Mouse (Mus musculus): ENCODE results near the gene Coil. TPM values are rescaled to one million over a fixed set of nuclear protein-coding genes. Genes with fewer than 3 reads are reported as not detected.

The Coil gene
- polyA plus RNA-seq, 1 experiment from 2014 or later: 6.5 TPM

DNA sequence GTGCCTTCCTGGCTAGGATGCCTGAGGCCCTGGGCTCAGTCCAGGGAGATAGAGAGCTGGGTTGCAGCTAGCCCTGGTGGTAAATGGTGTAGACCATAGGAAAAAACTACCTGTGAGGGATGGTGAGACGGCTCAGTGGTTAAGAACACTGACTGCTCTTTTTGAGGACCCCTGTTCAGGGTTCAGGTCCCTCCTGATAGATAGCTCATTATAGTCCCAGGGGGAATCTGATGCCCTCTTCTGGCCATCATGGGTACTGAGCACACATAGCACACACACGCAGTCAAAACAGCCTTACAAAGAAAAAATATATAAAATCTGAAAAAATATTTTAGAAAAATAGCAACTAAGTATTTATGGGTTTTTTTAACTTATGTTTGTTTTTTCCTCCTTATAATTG lies 6.3 kb downstream of the Coil start:
- 94% methylated on average over 2 of the region's 2 CpGs for WGBS
- Histone ChIP-seq H3K27me3 (ENCODE audit: control insufficient read depth, insufficient read depth, low read length) (no peaks in the 10 kb centered on the region), H3K4me2 (ENCODE audit: low read length) (no peak overlapping the region), H3K9me3 (ENCODE audit: control insufficient read depth, low read length) (no peaks in the 10 kb centered on the region), H3K4me1 (ENCODE audit: control insufficient read depth in 2 of 2, insufficient read depth in 2 of 2, low read length in 2 of 2) (peaks cover 6% of the 10 kb centered on the region in 2 experiments; a peak in 3 of 4 replicates), H3K27ac (replicated peaks in 1 of 2; ENCODE audit: control insufficient read depth in 1 of 2, insufficient read depth in 1 of 2, low read depth in 2 of 2, low read length in 2 of 2) (no peak overlapping the region), H3K36me3 (ENCODE audit: control insufficient read depth, insufficient read depth, low read length) (peaks cover 3% of the 10 kb centered on the region; the same call in 1 of the 2 replicates), H3K9ac (ENCODE audit: low read length) (no peak overlapping the region), H3K4me3 (ENCODE audit: control insufficient read depth in 1 of 2, insufficient read depth in 1 of 2, low read depth in 1 of 2, low read length in 2 of 2) (no peak overlapping the region)
- no peak for ATAC-seq (ENCODE audit: insufficient number of reproducible peaks, insufficient read depth, low FRiP score, low read depth)

DNA sequence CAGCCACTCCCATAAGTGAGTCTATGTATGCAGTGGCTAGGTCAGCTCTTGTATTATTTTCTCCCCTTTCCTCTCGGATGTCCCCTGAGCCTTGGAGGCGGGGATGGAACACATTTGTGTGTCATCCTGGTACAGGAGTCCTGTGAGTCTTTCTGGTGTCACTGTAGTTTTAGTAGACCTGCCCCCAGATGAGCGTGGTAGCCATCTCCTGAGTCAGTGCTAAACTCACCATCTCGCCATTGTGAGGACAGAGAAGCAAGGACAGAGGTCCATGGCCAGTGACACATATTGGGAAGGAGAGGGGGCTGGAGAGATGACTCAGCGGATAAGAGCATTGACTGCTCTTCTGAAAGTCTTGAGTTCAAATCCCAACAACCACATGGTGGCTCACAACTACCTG lies 7.1 kb downstream of the Coil start:
- H3K27me3 ChIP-seq (ENCODE audit: control insufficient read depth, insufficient read depth, low read length): no peaks in the 10 kb centered on the region
- H3K9me3 ChIP-seq (ENCODE audit: control insufficient read depth, low read length): no peaks in the 10 kb centered on the region
- H3K36me3 ChIP-seq (ENCODE audit: control insufficient read depth, insufficient read depth, low read length): peaks cover 11% of the 10 kb centered on the region
- H3K4me1 ChIP-seq (ENCODE audit: control insufficient read depth in 2 of 2, insufficient read depth in 2 of 2, low read length in 2 of 2): peaks cover 6% of the 10 kb centered on the region in 2 experiments; a peak in 3 of 4 replicates
- WGBS: 94% methylated on average over 5 of the region's 5 CpGs
- H3K4me2 ChIP-seq (ENCODE audit: low read length): no peak overlapping the region
- H3K4me3 ChIP-seq (ENCODE audit: control insufficient read depth in 1 of 2, insufficient read depth in 1 of 2, low read depth in 1 of 2, low read length in 2 of 2): no peak overlapping the region
- ATAC-seq (ENCODE audit: insufficient number of reproducible peaks, insufficient read depth, low FRiP score, low read depth): no peak
- H3K9ac ChIP-seq (ENCODE audit: low read length): no peak overlapping the region
- no peak overlapping the region for H3K27ac ChIP-seq (replicated peaks in 1 of 2; ENCODE audit: control insufficient read depth in 1 of 2, insufficient read depth in 1 of 2, low read depth in 2 of 2, low read length in 2 of 2)

DNA sequence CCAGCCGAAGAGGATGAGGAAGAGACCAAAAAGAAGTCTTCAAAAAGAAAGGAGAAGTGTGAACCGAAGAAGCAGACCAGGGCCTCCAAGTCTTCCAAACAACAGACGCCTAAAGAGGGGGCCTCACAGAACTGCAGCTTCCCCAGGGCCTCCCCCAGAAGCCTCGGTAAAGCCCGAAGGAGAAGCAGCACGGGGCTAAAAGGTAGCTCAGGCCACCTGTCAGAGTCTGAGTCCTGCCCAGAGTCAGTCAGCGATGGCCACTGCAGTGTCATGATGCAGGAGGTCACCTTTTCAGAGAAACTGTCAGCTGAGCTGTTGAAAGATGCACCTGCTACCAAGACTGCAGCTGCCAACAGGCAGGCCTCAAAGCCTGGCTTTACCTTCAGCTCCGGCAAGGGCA lies 11.3 kb downstream of the Coil start:
- no peaks in the 10 kb centered on the region for H3K27me3 ChIP-seq (ENCODE audit: control insufficient read depth, insufficient read depth, low read length)
- no peak overlapping the region for H3K4me2 ChIP-seq (ENCODE audit: low read length)
- no peak overlapping the region for H3K9ac ChIP-seq (ENCODE audit: low read length)
- H3K4me1 ChIP-seq (ENCODE audit: control insufficient read depth in 2 of 2, insufficient read depth in 2 of 2, low read length in 2 of 2): no peaks in the 10 kb centered on the region
- H3K27ac ChIP-seq (replicated peaks in 1 of 2; ENCODE audit: control insufficient read depth in 1 of 2, insufficient read depth in 1 of 2, low read depth in 2 of 2, low read length in 2 of 2): no peak overlapping the region
- H3K4me3 ChIP-seq (ENCODE audit: control insufficient read depth in 1 of 2, insufficient read depth in 1 of 2, low read depth in 1 of 2, low read length in 2 of 2): no peak overlapping the region
- peaks cover 47% of the 10 kb centered on the region for H3K36me3 ChIP-seq (ENCODE audit: control insufficient read depth, insufficient read depth, low read length)
- no peaks in the 10 kb centered on the region for H3K9me3 ChIP-seq (ENCODE audit: control insufficient read depth, low read length)
- 83% methylated on average over 8 of the region's 8 CpGs for WGBS
- no peak for ATAC-seq (ENCODE audit: insufficient number of reproducible peaks, insufficient read depth, low FRiP score, low read depth)

DNA sequence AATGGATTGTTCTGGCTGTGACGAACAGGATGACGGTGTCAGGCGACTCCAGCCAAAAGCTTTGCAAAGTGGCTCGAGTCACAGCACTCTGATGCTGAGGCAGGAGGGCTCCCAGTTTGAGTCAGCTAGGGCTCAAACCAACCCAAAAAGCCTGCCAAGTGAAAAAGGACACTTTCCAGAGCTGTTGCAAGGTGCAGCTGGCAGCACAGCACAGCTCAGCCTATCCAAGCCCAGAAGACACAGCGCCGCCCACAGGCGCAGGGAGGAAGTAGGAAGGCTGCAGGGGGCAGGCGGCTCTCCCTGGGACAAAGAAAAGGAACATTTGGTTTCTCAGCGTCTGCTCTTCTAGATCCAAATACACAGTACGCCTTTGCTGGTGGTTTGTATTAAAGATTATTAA lies 16.6 kb downstream of the Coil start:
- H3K27ac ChIP-seq (replicated peaks in 1 of 2; ENCODE audit: control insufficient read depth in 1 of 2, insufficient read depth in 1 of 2, low read depth in 2 of 2, low read length in 2 of 2): no peak overlapping the region
- no peak overlapping the region for H3K4me3 ChIP-seq (ENCODE audit: control insufficient read depth in 1 of 2, insufficient read depth in 1 of 2, low read depth in 1 of 2, low read length in 2 of 2)
- no peaks in the 10 kb centered on the region for H3K4me1 ChIP-seq (ENCODE audit: control insufficient read depth in 2 of 2, insufficient read depth in 2 of 2, low read length in 2 of 2)
- 83% methylated on average over 10 of the region's 10 CpGs for WGBS
- no peak overlapping the region for H3K4me2 ChIP-seq (ENCODE audit: low read length)
- H3K36me3 ChIP-seq (ENCODE audit: control insufficient read depth, insufficient read depth, low read length): peaks cover 77% of the 10 kb centered on the region
- no peaks in the 10 kb centered on the region for H3K9me3 ChIP-seq (ENCODE audit: control insufficient read depth, low read length)
- H3K27me3 ChIP-seq (ENCODE audit: control insufficient read depth, insufficient read depth, low read length): no peaks in the 10 kb centered on the region
- H3K9ac ChIP-seq (ENCODE audit: low read length): no peak overlapping the region
- ATAC-seq (ENCODE audit: insufficient number of reproducible peaks, insufficient read depth, low FRiP score, low read depth): no peak

GRCm38 (mm10) chr11:88988956-88989355 lies 18.9 kb downstream of the Coil start:
- Histone ChIP-seq H3K9me3 (ENCODE audit: control insufficient read depth, low read length) (no peaks in the 10 kb centered on the region), H3K4me2 (ENCODE audit: low read length) (no peak overlapping the region), H3K36me3 (ENCODE audit: control insufficient read depth, insufficient read depth, low read length) (peaks cover 54% of the 10 kb centered on the region), H3K4me1 (ENCODE audit: control insufficient read depth in 2 of 2, insufficient read depth in 2 of 2, low read length in 2 of 2) (no peaks in the 10 kb centered on the region), H3K27ac (replicated peaks in 1 of 2; ENCODE audit: control insufficient read depth in 1 of 2, insufficient read depth in 1 of 2, low read depth in 2 of 2, low read length in 2 of 2) (no peak overlapping the region), H3K9ac (ENCODE audit: low read length) (no peak overlapping the region), H3K27me3 (ENCODE audit: control insufficient read depth, insufficient read depth, low read length) (no peaks in the 10 kb centered on the region), H3K4me3 (ENCODE audit: control insufficient read depth in 1 of 2, insufficient read depth in 1 of 2, low read depth in 1 of 2, low read length in 2 of 2) (no peak overlapping the region)
- 78% methylated on average over 5 of the region's 5 CpGs for WGBS
- ATAC-seq (ENCODE audit: insufficient number of reproducible peaks, insufficient read depth, low FRiP score, low read depth): no peak

DNA sequence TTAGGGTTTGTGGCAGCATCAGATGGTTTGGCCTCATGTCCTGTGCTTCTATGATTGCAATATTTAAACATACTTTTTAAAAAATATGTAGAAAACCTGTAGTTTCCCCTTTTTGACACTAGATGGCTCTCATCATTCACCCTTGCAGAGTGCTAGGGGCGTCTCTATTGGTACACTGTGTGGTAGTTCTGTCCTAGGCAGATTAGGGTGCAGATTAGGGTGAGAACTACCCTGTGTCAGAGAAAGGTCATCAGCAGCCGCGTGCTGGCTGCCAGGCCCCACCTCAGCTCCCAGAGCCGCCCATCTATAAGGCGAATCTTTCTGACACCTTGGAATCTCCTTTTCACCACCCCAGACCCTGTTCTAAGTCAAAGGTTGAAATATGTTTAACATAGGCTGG lies 19.5 kb downstream of the Coil start:
- H3K9ac ChIP-seq (ENCODE audit: low read length): no peak overlapping the region
- ATAC-seq (ENCODE audit: insufficient number of reproducible peaks, insufficient read depth, low FRiP score, low read depth): no peak
- no peak overlapping the region for H3K27ac ChIP-seq (replicated peaks in 1 of 2; ENCODE audit: control insufficient read depth in 1 of 2, insufficient read depth in 1 of 2, low read depth in 2 of 2, low read length in 2 of 2)
- no peaks in the 10 kb centered on the region for H3K9me3 ChIP-seq (ENCODE audit: control insufficient read depth, low read length)
- H3K4me1 ChIP-seq (ENCODE audit: control insufficient read depth in 2 of 2, insufficient read depth in 2 of 2, low read length in 2 of 2): no peaks in the 10 kb centered on the region
- H3K4me2 ChIP-seq (ENCODE audit: low read length): no peak overlapping the region
- no peak overlapping the region for H3K4me3 ChIP-seq (ENCODE audit: control insufficient read depth in 1 of 2, insufficient read depth in 1 of 2, low read depth in 1 of 2, low read length in 2 of 2)
- WGBS: 60% methylated on average over 5 of the region's 5 CpGs
- H3K27me3 ChIP-seq (ENCODE audit: control insufficient read depth, insufficient read depth, low read length): no peaks in the 10 kb centered on the region
- peaks cover 49% of the 10 kb centered on the region for H3K36me3 ChIP-seq (ENCODE audit: control insufficient read depth, insufficient read depth, low read length)

GRCm38 (mm10) chr11:88993186-88993585 lies 23.1 kb downstream of the Coil start:
- Histone ChIP-seq H3K27me3 (ENCODE audit: control insufficient read depth, insufficient read depth, low read length) (no peaks in the 10 kb centered on the region), H3K4me1 (ENCODE audit: control insufficient read depth in 2 of 2, insufficient read depth in 2 of 2, low read length in 2 of 2) (peaks cover 0 to 5% of the 10 kb centered on the region in 2 experiments; a peak in 1 of 4 replicates), H3K36me3 (ENCODE audit: control insufficient read depth, insufficient read depth, low read length) (peaks cover 18% of the 10 kb centered on the region), H3K4me2 (ENCODE audit: low read length) (no peak overlapping the region), H3K27ac (replicated peaks in 1 of 2; ENCODE audit: control insufficient read depth in 1 of 2, insufficient read depth in 1 of 2, low read depth in 2 of 2, low read length in 2 of 2) (no peak overlapping the region), H3K9me3 (ENCODE audit: control insufficient read depth, low read length) (no peaks in the 10 kb centered on the region), H3K9ac (ENCODE audit: low read length) (no peak overlapping the region), H3K4me3 (ENCODE audit: control insufficient read depth in 1 of 2, insufficient read depth in 1 of 2, low read depth in 1 of 2, low read length in 2 of 2) (no peak overlapping the region)
- no peak for ATAC-seq (ENCODE audit: insufficient number of reproducible peaks, insufficient read depth, low FRiP score, low read depth)
- 45% methylated on average over 7 of the region's 7 CpGs for WGBS

GRCm38 (mm10) chr11:88993625-88994024 lies 23.6 kb downstream of the Coil start:
- H3K27ac ChIP-seq (replicated peaks in 1 of 2; ENCODE audit: control insufficient read depth in 1 of 2, insufficient read depth in 1 of 2, low read depth in 2 of 2, low read length in 2 of 2): no peak overlapping the region
- no peaks in the 10 kb centered on the region for H3K27me3 ChIP-seq (ENCODE audit: control insufficient read depth, insufficient read depth, low read length)
- 19% methylated on average over 5 of the region's 5 CpGs for WGBS
- H3K36me3 ChIP-seq (ENCODE audit: control insufficient read depth, insufficient read depth, low read length): peaks cover 18% of the 10 kb centered on the region
- no peak overlapping the region for H3K9ac ChIP-seq (ENCODE audit: low read length)
- H3K4me3 ChIP-seq (ENCODE audit: control insufficient read depth in 1 of 2, insufficient read depth in 1 of 2, low read depth in 1 of 2, low read length in 2 of 2): no peak overlapping the region
- ATAC-seq (ENCODE audit: insufficient number of reproducible peaks, insufficient read depth, low FRiP score, low read depth): no peak
- no peaks in the 10 kb centered on the region for H3K9me3 ChIP-seq (ENCODE audit: control insufficient read depth, low read length)
- H3K4me1 ChIP-seq (ENCODE audit: control insufficient read depth in 2 of 2, insufficient read depth in 2 of 2, low read length in 2 of 2): peaks cover 0 to 8% of the 10 kb centered on the region in 2 experiments; a peak in 2 of 4 replicates
- no peak overlapping the region for H3K4me2 ChIP-seq (ENCODE audit: low read length)
